Mouse (Mus musculus): ENCODE measurements around the gene Parp6.

Gene Parp6

DNA sequence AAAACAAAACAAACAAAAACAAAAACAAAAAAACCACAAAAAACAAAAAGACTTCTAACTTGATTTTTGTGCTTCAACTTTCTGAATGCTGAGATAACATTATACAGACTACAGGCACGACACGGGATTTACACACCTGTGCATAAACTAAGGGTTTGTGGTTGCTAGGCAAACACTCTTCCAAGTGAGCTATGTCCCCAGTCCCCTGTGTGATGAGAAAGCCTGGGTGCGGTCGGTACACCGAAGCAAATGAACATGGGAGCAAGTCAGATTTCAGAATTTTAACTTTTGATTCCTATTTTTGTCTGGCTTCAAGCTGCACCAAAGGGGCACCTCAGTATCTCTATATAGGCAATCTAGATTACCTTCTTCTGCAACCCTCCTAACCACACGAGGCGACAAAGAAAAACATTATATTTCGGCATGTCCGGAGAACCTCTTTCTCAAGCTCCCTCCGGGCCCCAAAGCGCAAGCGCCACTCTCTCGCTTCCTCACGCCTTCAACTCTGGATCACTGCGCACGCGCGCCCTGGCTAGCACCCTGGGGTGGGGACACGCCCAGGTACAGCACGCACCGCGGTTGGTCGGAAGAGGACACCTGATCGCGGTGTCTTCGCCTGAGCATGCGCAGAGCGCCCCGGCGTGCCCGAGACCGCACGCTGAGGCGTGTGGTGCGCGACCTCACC, at the start of gene Parp6:
Gene Parp6, plus strand, starts transcription at position 663 of the 685 bp plus-strand sequence.
- DNase-seq (ENCODE audit: extremely low read depth, insufficient read length, low spot score) = peak; percentile 98

DNA sequence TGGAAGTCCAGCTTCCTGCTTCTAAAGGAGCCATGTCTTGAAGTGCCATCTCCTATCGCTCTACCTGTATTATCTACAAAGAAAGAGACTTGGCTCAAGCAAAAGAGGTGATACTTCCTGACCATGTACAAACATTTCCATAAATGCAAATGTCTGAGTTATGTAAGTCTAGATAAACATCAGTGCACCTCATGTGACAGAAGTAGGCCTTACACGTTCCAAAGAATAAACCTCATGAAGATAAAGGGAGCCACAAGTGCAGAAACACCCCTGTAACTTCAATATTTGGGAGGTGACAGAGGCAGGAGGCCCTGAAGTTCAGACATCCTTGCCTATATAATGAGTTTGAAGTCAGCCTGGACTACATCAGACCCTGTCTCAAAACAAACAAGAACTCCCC, 45.2 kb upstream of the Parp6 start:
- no peak for DNase-seq (ENCODE audit: extremely low read depth, insufficient read length, low spot score)

DNA sequence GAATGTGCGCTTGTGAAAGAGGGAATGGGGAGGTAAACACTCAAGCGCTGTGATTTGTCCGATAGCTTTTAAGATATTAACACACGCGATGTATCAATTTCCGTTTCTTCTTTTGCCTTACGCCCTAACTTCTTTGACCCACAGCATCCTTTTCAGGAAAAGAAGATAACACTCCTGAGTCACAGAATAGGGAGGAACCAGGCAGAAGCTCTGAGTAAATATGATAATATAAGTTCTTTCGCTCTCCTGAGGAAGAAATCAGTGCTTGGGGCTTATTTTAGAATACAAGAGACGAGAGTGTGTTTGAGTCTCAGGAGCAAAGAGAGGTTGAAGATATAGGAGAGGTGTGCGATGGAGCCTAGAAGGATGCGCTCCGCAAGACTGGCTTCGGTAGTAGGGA, 39.7 kb upstream of the Parp6 start:
- DNase-seq (ENCODE audit: extremely low read depth, insufficient read length, low spot score) = no peak

DNA sequence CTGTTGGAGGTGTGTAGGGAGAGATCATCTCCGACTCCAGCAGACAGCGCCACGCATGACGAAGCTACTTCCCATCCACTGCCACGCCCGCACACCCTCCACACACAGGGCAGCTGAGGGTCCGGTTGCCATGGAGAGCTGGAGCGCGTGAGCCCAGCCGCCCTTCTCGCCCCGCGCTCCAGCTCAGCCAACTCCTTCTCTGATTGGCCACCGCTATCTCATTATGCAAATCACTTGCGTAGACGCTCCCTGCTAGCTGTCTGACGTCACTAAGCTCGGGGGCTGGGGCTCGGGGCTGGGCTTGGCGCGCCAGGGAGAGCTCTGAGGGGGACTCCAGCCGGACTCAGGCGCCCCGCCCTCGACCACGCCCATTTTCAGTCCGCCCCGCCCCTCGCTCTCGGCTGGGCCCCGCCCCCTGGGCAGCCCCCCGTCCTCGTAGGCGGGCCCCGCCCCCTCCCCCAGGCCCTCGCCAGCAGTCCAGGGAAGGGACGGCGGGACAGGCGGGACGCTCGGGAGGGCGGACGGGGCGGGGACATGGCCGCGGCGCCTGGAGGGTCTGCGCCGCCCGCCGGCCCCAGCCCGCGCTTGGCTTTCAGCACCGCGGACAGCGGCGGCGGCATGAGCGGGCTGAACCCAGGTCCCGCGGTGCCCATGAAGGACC, 39.1 kb upstream of the Parp6 start, which contains the start of gene Celf6:
Gene Celf6, plus strand, starts transcription at position 74 of the 661 bp plus-strand sequence.
- DNase-seq (ENCODE audit: extremely low read depth, insufficient read length, low spot score) = no peak

DNA sequence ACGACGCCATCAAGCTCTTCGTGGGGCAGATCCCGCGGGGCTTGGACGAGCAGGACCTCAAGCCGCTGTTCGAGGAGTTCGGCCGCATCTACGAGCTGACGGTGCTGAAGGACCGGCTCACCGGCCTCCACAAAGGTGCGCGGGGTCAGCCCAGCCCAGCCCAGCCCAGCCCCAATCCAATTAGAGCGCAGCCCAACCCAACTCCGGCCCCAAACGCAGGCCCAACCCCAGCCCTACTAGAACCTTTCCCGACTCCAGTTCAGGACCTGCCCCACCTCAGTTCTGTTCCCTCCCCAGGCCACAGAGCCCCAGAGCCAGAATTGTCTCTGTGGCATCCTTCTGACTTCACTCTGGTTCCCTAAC, 38.6 kb upstream of the Parp6 start:
- no peak for DNase-seq (ENCODE audit: extremely low read depth, insufficient read length, low spot score)

DNA sequence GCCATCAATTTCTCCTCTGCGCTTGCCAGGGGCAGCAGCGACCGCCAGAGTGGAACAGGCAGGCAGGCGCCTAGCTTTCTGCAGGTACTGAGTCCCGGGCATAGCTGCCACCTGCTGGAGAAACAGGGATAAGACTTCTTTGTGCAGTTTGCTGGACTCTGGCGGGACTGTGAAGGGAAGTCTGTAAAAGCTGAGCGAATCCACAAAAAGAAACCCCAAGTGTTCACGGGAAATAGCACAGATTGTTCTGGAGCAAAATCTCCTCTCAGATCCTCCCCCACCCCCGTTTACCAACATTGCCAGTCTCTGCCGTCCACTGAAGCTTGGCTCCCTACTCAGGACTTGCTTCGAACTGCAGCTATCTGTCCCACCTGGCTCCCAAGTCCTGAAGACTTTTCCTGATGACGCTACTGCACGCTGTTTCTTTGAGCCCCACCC, 32.2 kb upstream of the Parp6 start:
- peak; percentile 65 for DNase-seq (ENCODE audit: extremely low read depth, insufficient read length, low spot score)

DNA sequence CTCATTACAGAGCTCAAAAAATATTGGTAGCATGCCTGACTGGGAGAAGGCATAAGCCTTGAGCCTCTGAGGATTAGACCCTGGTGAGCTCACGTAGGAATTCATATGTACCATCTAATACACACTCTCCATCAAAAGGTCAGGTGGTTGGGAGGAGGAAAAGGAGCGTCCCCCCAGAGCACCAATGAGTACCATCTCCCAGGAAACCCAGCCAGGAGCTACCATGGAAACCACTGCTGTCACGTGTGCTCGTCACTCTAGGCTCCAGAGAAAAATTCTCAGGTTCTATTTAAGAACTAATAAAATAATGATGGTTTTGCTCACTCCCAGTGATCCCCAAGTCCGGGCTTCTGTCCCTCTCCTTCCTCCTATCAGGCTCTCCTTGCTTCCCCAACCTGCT, 28.8 kb upstream of the Parp6 start:
- no peak for DNase-seq (ENCODE audit: extremely low read depth, insufficient read length, low spot score)

DNA sequence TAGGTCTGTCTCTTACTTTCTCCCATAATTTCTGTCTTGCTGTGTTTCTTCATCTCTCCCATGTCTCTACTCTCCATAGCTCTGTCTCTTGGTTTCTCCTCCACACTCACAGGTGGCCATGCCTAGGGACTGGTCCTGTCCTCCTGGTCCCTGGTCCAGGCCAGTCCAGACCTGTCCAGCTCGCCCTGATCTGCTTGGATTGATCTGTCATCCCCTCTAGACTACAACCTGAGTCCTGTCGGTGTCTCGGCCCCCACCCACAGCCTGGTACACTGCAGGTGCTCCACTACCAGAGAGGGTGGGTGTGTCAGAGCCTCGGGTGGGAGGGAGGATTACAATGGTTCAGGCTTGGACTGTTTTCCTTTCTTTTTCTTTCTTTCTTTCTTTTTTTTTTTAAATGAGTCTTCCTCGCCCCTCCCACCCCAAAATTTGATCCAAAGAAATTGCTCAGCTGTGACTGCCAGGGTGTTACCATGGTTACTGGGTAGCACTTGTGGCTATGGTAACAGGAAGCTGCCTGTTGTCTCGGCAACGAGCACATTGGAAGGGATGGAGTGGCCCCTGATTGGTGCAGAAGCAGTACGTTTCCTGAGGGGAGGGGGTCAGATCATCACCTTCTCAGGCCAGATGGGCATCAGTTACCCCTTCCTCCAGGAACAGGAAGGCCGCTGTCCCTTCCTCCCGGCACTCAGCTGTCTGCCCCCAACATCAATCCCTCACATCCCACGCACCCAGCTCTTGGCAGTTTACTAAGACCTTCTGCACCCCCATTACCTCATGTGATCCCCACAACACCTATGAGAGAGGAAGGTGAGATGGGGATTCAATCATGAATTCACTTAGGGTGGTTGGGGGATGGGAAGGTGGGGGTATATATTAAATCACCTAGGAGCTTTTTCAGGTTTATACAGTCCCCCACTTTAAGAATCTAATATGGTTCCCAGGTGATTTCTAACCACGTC, 28.1 kb upstream of the Parp6 start:
- no peak for DNase-seq (ENCODE audit: extremely low read depth, insufficient read length, low spot score)

DNA sequence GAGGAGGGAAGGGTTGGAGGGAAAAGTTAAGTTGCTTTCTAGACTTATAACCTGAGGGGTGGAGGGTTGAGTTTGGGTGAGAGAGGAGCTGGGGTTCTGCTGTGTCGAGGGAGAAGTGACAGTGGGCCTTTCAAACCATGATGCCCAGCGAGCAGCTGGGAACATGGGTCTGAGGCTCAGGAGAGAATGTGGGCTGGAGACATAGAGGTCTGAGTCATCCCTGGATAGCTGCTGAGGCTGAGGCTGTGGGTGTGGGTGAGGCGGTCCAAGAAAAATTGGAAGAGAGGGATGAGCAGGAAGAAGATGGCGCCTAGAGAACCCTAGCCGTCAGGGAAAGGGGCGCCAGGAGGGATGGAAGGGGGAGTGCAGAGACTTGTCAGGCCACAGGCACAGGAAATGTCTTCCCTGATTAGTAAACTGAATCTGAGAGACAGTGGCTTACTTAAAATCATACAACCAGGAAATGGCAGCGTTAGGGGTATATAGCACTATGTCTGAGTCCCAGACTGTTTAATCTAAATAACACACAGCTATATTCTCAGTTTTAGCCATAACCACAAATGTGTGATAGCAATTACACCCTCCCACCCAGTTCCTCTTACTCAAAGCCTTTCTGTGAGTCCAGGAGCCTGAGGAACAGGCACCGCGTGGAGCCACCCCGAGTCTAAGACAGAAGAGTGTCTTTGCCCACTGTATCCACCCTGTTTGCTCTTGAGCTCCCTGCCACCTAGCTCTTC, 27.2 kb upstream of the Parp6 start:
- DNase-seq (ENCODE audit: extremely low read depth, insufficient read length, low spot score) = peak; percentile 43

DNA sequence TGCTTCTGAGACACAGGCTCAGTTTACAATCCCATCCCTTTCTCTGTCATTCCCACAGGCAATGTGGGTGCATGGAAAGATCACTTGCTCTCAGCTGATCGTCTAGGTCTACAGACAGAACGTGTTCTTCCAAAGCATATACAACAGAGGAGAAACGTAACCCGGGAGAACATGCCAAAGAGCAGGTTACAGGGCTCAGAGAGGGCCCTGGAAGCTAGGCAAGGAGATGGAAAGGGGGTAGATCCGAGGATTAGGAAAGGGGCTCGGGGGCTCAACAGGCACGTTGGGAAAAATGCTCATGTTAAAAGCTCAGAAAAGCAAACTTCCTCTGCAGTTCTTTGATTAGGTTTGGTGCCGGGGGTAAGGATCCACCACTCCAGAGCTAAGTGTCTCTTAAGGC, 15.4 kb upstream of the Parp6 start:
- no peak for DNase-seq (ENCODE audit: extremely low read depth, insufficient read length, low spot score)

DNA sequence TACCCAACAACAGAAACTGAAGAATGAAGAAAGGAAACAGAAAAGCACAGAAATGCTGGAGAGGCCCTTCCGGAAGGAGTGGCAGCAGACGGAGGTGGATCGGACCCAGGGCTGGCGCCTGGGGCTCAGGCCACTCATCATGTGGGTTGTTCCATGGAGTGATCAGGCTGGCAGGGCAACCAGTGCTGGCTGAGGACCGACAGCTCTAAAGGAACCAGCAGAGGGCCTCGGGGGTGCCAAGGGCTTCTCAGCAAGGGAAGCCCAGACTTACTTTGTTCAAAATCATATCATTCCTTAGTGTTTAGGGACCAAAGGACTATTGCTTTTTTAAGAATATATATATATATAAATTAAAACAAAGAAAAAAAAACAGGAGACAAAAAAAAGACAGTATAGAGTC, 11.1 kb upstream of the Parp6 start:
- no peak for DNase-seq (ENCODE audit: extremely low read depth, insufficient read length, low spot score)

DNA sequence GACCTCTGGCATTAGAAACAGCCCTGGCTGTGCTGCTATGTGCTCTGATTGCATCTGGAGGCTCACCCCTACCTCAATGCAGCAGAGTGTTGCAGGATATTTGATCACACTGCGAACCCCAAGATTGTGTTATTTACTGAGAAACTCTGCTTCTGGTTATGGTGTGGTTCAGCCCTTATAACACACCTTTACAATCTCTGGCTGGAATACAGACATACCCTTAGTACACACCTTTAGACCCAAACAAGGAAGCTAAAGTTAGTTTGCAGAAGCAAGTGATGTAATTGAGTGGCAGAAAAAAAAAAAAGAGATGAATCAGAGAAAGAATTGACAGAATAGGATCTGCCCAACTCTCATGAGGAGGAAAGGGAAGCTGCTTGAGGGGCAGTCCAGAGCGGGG, 6.1 kb upstream of the Parp6 start:
- no peak for DNase-seq (ENCODE audit: extremely low read depth, insufficient read length, low spot score)

DNA sequence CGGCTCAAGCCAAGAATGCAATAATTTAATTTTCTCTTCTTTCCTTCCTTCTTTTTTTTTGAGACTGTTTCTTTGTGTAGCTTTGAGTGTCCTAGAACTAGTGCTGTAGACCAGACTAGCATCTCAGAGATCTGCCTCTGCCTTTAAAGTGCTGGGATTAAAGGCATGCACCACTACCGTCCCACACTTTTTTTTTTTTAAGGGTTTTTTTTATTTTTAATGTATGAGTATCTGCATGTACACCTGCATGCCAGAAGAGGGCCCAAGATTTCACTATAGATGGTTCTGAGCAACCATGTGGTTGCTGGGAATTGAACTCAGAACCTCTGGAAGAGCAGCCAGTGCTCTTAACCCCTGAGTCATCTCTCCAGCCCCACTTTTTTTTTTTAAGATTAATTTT, 1.3 kb upstream of the Parp6 start:
- DNase-seq (ENCODE audit: extremely low read depth, insufficient read length, low spot score) = no peak

DNA sequence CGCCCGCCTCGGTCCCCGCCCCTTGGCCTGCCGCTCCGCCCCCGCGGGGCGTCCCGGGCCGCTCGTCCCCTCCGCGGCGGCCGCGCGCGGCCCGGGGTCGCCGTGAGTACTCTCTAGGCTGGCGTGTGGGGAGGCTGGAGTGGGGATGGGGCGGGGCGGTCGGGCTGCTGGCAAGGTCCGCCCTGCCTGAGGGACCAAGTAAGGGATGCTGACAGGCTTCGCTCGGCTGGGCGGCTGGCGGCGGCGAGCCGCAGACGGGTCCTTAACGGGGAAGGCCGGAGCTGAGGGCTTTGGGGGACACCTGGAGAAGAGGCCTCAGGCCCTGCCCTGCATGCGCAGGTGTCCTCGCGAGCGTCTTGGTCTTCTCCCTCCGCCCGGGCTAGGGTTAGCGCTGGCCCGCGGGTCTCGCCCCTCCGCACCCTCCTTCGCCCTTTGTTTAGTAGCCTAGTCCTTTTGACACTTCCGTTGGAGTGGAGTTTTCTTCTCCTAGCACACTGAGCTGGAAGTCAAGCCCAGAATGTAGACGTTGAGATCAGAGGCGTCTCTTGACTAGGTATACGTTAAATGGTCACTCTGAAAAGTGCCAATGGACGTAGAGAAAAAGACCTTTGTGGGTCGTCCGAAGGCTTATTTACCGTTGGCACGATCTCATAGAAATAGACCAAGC, 356 bp downstream of the Parp6 start:
- DNase-seq (ENCODE audit: extremely low read depth, insufficient read length, low spot score) = no peak

DNA sequence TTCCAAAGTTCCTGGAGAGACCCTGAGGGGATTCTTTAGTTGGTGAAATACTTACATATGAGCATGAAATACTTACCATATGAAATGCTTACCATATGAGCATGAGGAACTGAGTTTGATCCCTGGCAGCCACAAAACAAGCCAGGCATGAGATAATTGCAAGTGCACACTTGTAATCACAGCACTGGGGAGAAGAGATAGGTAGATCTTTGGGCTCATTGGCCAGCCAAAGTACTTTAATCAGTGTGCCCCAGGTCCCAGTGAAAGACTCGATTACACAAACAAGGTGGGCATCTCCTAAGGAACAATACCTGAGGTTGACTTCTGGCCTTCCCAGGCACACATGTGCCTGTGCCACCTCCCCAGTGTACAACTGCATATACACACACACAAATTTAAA, 21.3 kb downstream of the Parp6 start:
- no peak for DNase-seq (ENCODE audit: extremely low read depth, insufficient read length, low spot score)

DNA sequence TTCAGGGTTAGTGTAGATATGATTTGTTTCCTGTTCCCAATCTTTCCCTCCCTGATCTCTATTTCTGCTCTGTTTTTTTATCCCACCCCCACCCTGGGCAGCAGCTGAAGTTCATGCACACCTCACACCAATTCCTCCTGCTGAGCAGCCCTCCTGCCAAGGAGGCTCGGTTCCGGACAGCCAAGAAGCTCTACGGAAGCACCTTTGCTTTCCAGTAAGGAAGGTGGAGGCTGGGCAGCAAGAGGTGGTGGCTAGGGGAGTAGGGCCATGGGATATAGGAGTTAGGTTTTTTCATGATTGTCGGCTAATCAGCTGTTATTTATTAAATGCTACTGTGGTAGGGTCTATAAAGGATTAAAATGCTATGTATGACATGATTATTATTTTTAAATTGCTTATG, 22.9 kb downstream of the Parp6 start:
- no peak for DNase-seq (ENCODE audit: extremely low read depth, insufficient read length, low spot score)

DNA sequence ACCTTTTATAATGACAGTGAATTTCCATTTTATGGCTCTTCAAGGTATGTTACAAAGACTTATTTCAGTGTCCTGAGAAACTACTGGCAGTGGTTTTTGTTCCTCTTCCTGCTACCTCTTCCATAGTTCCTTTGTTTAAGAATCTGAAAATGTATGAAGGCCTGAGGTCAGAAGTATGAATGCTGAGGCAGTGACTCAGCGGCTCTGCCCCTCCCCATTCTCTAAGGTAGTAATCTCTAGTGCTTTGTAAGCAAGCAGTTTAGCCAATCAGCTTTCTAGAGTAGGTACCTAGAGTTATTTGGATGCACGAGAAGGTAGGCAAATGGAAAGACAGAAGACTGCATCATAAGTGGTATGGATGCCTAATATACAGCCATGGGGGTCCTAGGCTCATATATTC, 24.2 kb downstream of the Parp6 start:
- no peak for DNase-seq (ENCODE audit: extremely low read depth, insufficient read length, low spot score)

DNA sequence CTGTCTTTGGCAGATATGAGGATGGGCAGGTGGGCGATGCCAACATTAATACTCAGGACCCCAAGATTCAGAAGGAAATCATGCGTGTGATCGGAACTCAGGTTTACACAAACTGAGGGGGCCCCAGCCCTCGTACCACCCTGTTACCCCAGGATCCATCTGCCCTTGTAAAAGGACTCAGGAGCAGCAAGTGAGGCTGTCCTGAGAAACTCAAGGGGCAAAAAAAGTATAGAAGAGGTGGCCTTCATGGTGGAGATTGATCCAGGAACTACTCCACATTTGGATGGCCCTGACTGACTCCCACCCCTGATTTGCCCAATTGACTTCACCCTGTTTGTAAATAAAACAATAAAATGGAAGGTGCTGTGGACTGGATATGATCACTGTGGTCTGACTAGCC, 32.8 kb downstream of the Parp6 start:
- DNase-seq (ENCODE audit: extremely low read depth, insufficient read length, low spot score) = no peak

DNA sequence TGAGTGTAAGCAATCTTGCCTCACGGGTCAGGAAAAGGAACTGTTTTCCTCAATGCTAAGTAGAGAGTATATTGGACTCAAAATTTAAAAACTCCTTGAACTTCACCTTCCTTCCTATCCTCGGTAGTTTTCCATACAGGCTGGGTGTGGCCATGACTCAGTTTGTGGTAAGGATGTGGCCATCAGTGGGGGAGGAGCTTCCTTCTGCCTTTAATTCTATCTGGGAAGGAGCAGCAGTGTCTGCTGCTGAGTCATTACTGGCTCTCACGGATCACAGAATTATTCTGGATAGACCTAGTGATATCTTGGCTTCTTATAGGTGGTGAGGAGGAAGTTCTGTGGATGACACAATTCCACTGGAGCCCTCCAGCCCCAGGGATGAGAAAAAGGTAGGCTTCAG, 36.3 kb downstream of the Parp6 start:
- peak; percentile 76 for DNase-seq (ENCODE audit: extremely low read depth, insufficient read length, low spot score)

DNA sequence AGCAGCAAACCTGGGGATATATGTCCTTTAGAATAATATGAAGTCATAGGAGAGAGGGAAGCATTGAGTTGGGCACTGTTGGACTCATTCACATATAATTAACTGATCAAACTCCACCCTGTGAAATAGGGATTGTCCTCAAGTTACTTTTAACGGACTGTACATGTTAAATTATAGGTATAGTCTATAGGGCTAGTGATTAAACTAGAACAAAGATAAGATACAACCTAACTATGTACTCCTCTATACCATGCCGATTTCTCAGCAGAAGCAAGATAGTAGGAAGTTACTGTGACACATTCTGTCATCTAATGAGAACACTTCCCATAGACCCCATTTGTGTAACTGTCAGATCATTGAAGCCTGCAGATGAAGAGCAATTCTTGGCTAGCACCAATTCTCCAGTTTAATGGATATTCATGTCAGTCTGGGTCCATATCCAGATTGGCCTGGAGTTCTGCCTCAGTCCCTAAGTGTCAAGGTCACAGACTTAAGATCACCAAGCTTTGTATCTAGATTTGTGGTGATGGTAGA, 37.4 kb downstream of the Parp6 start:
- DNase-seq (ENCODE audit: extremely low read depth, insufficient read length, low spot score) = no peak
